Mouse (Mus musculus): ENCODE data around the gene Ap2a1. TPM values are rescaled to one million over a fixed set of nuclear protein-coding genes. Genes with fewer than 3 reads are reported as not detected.

The Ap2a1 gene
- polyA plus RNA-seq, 1 experiment: 21.5 TPM

DNA sequence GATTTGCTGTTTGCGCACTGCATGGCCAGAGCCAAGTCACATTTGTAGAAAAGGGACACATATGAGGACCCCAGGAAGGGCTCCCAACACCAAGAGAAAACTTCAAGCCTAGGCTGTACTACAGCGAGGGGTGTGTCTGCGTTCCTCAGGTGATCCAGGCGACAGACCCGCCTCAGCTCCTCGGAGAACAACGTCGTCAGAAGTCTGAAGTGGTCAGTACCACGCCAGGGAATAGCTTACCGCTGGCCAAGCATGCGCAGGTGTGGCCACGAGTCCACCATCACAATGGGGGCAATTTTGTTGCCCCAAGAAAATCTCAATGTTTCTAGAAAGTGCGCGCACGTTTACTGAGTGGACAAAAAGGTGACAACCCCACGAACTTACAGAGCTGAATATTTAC lies 60.8 kb downstream of the Ap2a1 start:
- Histone ChIP-seq H3K27ac (replicated peaks; ENCODE audit: low read depth, low read length) (peak overlapping the region; percentile 16; the same call in 1 of the 2 replicates), H3K4me1 (ENCODE audit: control insufficient read depth, insufficient read depth, insufficient read length, low read length) (peaks cover 20% of the 10 kb centered on the region)

DNA sequence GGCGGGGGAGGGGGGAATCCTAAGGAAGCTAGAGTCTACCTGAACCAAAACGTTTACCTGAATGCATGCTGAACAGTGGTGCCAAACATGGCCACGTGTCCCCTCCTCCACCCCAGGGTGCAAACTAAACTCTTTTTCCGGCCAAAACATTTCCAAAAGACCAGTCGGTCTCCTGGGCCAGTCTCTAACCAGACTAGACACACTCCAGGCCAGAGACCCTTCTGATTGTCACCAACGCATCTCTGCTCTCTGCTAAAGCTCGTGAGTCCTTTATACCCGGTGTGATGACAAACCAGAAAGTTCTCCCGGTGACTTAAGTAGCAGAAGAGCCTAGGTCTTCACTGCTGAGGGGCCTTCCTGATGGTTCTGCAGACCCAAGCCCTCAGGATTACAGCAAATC lies 61.5 kb downstream of the Ap2a1 start:
- peak overlapping the region; percentile 74 for H3K4me3 ChIP-seq (ENCODE audit: insufficient read depth, low read depth, low read length)
- peaks cover 20% of the 10 kb centered on the region for H3K4me1 ChIP-seq (ENCODE audit: control insufficient read depth, insufficient read depth, insufficient read length, low read length)
- H3K27ac ChIP-seq (replicated peaks; ENCODE audit: low read depth, low read length): no peak overlapping the region

More for the DNA sequence above, 60.8 kb downstream of the Ap2a1 start:
- H3K4me3 ChIP-seq (ENCODE audit: insufficient read depth, low read depth, low read length): peak overlapping the region; percentile 74

DNA sequence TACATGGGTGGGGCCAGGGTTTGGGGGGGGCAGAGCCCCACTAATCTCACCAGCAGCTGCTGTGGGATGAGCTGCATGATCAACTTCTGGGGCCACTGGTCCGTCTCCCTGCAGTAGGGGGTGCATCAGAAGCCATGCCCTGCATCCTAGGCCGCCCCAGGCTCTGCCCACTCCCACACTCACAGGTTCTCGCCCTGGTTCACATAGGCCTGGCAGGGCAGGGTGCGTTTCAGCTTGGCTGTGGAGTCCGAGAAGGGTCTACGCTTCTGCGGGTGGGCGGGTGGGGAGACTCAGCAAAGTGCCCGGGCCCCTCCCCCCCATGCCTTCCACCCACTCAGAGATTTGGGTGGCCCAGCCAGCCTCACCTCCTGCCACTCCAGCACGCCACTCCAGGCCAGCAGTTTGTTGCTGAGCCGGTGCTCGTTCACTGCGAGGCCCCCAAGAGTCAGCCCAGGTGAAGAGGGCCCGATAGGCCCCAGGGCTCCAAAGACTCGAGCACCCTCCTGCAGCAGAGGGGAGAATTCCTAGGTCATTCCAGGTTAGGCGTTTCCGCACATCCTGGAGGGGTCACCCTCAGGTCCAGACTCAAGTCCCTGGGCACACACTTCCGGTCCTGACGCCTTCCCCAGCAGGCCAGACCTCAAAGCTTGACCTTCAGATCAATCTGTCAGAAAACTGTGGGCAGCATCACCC lies 62.1 kb downstream of the Ap2a1 start:
- no peak overlapping the region for H3K4me3 ChIP-seq (ENCODE audit: insufficient read depth, low read depth, low read length)
- H3K27ac ChIP-seq (replicated peaks; ENCODE audit: low read depth, low read length): no peak overlapping the region
- peaks cover 20% of the 10 kb centered on the region for H3K4me1 ChIP-seq (ENCODE audit: control insufficient read depth, insufficient read depth, insufficient read length, low read length)

DNA sequence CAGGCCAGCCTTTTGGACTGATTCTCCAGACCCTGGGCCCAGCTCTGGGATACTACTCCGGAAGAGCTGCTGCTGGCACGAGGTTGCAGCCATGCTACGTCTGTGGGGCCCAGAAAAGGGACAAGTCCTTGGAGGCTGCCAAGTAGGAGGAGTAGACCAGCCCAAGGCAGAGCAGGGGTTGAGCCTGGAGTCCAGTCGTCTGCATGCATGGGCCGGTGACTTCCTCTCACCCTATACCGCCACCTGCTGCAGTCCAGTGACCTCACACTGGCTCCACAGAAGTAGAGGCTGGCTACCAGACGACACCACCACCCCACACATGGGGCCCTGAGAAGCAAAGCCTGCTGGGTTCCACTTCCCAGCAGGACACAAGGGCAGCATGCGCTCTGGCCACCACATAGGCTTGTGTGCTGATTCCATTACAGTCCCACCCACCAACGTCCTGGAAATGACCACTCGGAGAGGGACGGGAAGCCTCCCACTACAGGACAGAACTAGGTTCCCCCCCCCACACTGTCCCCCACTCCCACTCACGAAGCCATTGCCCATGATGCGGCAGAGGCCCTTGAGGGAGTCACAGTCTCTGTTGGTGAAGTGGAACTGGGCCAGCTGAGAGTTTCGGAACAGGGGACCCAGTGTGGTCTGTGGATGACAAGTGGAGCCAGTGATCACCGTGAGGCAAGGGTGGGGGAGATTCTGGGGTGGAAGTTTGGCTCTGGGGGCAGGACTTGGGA lies 62.9 kb downstream of the Ap2a1 start:
- H3K27ac ChIP-seq (replicated peaks; ENCODE audit: low read depth, low read length): peak overlapping the region; percentile 4; the same call in 1 of the 2 replicates
- H3K4me3 ChIP-seq (ENCODE audit: insufficient read depth, low read depth, low read length): no peak overlapping the region
- peaks cover 20% of the 10 kb centered on the region for H3K4me1 ChIP-seq (ENCODE audit: control insufficient read depth, insufficient read depth, insufficient read length, low read length)

DNA sequence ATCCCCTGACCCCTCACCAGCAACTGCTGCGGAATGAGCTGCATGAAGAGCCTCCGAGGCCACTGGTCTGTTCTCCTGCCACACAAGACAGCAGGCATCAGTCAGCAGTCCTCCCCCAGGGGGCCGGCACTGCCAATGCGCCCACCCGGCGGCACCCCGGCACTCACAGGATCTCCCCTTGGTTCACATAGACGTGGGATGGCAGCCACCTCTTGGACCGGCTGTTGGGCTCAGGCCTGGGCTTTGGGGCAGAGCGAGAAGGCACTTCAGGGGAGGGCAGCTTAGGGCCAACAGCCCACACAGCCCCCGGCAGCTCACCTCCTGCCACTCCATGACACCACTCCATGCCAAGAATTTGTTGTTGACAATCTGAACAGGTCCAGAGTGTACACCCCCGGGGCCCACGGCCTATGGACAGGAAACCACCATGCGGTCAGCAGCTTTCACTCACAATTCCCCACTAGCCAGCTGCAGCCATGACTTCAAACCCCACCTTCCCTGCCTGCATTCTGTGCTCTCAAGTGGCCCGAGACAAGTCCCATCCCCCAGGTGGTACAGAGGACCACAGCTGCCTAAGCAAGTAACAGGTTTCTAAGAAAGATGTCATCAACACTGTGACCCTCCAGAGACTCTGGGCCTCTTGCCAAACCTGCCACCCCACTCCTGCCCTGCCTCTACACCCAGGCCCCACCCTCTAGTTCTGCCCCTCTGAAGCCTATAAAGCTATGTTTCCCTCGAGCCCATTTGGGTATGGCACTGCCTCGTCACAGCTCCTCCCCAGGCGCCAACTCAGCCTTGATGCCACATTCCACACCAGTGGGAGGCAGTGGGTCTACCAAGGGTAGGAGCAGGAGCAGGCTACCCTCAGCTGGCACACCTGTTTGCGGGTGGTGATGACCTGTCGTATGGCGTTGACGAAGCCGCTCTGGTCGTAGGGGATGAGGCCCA lies 64.4 kb downstream of the Ap2a1 start:
- Histone ChIP-seq H3K4me1 (ENCODE audit: control insufficient read depth, insufficient read depth, insufficient read length, low read length) (peaks cover 20% of the 10 kb centered on the region), H3K27ac (replicated peaks; ENCODE audit: low read depth, low read length) (no peak overlapping the region), H3K4me3 (ENCODE audit: insufficient read depth, low read depth, low read length) (no peak overlapping the region)

DNA sequence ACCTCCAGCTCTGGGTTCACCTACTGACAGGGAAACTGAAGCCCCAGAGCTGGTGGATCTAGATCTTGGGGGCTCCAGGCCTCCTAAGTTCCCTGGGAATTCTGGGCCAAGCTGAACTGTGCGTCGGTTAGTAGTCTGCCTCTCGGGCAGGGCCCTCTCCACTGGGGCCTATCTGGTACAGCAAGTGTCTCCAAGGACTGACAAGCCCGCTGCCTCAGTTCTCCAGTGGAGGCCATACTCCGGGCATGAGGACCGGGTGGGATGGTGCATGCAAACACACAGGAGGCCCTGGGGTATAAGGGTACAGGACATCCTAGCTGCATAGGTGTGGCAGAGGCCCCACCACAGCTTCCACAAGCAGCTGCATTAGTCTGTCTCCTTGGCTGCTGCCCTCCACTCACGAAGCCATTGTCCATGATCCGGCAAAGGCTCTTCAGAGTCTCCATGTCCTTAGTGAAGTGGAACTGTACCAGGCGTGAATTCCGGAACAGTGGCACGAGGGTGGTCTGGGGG lies 65.3 kb downstream of the Ap2a1 start:
- Histone ChIP-seq H3K27ac (replicated peaks; ENCODE audit: low read depth, low read length) (no peak overlapping the region), H3K4me1 (ENCODE audit: control insufficient read depth, insufficient read depth, insufficient read length, low read length) (peaks cover 20% of the 10 kb centered on the region), H3K4me3 (ENCODE audit: insufficient read depth, low read depth, low read length) (no peak overlapping the region)

DNA sequence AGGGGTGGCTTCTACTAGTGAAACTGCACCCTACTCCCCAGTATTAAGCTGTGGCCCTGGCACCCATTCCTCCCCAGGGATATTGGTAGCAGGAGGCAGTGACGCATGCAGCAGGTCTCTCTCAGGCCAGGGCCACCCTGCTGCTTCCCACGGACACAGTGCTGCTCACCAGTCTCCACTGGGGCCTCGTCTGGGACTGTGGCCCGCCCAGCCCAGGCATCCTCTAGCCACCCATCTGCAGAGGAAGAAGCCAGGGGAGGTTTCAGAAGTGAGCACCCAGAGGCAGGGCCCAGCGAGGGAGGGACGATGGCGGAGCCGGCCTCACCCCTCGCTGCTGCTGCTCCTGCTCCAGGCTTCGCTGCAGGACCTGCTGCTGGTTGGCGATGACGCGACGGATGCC lies 66.1 kb downstream of the Ap2a1 start:
- no peak overlapping the region for H3K4me3 ChIP-seq (ENCODE audit: insufficient read depth, low read depth, low read length)
- no peak overlapping the region for H3K27ac ChIP-seq (replicated peaks; ENCODE audit: low read depth, low read length)
- peaks cover 16% of the 10 kb centered on the region for H3K4me1 ChIP-seq (ENCODE audit: control insufficient read depth, insufficient read depth, insufficient read length, low read length)

DNA sequence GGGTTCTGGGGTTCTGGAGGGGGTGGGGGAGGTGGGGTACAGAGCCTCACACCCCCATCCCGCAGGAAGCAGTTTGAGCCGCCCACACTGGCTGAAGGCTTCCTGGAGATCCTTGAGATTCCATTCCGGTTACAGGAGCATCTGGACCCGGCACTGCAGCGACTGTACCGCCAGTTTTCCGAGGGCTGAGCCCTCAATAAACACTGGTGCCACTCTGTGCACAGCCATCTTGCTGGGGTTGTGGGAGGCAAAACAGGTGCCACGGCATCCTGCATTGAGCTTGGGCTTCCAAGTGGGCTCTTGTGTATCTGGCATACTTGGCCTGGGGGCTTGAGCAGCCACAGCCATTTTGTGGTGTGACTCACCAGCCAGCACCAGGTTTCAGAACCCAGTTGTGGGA lies 66.9 kb downstream of the Ap2a1 start:
- no peak overlapping the region for H3K4me3 ChIP-seq (ENCODE audit: insufficient read depth, low read depth, low read length)
- peaks cover 12% of the 10 kb centered on the region for H3K4me1 ChIP-seq (ENCODE audit: control insufficient read depth, insufficient read depth, insufficient read length, low read length)
- no peak overlapping the region for H3K27ac ChIP-seq (replicated peaks; ENCODE audit: low read depth, low read length)

DNA sequence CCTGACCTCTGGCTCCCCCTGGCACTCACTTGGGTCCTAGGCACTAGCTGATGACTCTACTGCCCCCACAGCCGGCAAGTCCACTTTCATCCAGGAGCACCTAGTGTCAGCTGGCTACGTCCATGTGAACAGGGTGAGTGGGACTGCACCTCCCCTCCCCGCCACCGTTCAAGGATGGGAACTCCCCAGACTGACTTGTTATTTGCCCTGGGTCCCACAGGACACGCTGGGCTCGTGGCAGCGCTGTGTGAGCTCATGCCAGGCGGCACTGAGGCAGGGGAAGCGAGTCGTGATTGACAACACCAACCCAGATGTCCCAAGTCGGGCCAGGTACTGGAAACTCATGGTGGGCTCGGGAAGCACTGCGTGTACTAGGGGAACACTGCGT lies 67.9 kb downstream of the Ap2a1 start:
- H3K4me1 ChIP-seq (ENCODE audit: control insufficient read depth, insufficient read depth, insufficient read length, low read length): peaks cover 8% of the 10 kb centered on the region

DNA sequence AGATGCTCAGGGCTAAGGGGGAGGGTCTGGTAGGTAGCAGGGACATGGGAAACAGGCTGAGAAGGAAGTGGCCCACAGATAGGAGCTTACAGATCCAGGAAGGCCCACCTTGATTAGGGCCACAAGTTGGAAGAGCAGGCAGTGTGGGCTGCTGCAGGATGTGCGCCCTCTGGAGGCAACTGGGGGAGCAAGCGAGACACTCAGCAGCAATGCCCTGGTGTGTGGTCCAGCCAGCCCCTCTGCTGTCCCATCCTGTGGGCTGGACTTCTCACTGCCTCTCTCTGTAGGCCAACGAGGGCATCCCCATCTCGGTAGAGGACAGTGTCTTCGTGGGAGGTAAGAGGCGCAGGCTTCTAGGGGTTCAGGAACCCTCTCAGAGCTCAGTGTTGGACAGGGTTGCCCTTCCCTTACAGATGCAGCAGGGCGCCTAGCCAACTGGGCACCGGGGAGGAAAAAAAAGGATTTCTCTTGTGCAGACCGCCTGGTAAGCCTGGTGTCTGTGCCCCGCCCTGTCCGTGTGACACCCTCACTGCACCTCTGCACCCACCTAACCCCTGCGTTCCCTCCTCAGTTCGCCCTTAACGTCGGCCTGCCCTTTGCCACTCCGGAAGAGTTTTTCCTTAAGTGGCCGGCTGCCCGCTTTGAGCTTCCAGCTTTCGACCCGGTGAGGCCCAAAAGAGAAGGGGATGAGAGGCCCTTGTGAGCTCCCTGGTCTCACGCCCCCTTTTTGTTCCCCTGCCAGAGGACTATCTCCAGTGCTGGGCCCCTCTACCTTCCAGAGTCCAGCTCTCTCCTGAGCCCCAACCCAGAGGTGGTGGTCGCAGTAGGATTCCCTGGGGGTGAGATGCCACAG lies 68.5 kb downstream of the Ap2a1 start:
- Histone ChIP-seq H3K4me1 (ENCODE audit: control insufficient read depth, insufficient read depth, insufficient read length, low read length) (peaks cover 7% of the 10 kb centered on the region), H3K4me3 (ENCODE audit: insufficient read depth, low read depth, low read length) (no peak overlapping the region), H3K27ac (replicated peaks; ENCODE audit: low read depth, low read length) (no peak overlapping the region)

More for the DNA sequence above, 67.9 kb downstream of the Ap2a1 start:
- no peak overlapping the region for H3K4me3 ChIP-seq (ENCODE audit: insufficient read depth, low read depth, low read length)
- H3K27ac ChIP-seq (replicated peaks; ENCODE audit: low read depth, low read length): no peak overlapping the region

DNA sequence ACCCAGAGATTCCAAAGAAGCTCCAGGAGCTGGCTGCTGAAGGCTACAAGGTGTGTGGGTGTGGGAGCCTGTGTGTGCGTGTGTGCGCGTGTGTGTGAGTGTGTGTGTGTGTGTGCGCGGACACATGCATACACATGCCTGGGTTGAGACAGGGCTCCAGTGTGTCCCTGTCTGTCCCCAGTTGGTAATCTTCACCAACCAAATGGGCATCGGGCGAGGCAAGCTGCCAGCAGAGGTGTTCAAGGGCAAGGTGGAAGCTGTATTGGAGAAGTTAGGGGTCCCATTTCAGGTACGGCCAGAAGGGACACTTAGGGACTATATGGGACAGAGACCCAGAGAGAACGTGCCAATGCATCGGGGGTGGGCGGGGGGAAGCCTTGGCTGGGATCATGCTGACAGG lies 69.4 kb downstream of the Ap2a1 start:
- Histone ChIP-seq H3K27ac (replicated peaks; ENCODE audit: low read depth, low read length) (no peak overlapping the region), H3K4me3 (ENCODE audit: insufficient read depth, low read depth, low read length) (no peak overlapping the region), H3K4me1 (ENCODE audit: control insufficient read depth, insufficient read depth, insufficient read length, low read length) (peaks cover 10% of the 10 kb centered on the region)

DNA sequence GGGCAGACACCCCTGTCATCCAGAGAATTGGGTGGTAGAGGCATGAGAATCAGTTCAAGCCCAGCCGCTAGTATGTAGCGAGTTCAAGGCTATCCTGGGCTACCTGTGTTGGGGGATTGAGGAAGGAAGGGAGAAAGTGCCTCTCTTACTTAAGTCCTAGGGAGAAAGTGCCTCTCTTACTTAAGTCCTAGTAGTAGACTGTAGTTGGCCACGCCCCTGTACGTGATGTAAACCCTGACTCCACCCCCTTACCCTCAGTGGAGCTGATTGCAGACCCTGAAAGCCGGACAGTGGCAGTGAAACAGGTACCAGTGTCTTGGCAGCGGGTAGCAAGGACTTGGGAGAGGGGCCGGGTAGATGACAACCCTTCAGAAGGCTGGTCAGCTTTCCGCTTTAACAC lies 71.4 kb downstream of the Ap2a1 start:
- Histone ChIP-seq H3K4me1 (ENCODE audit: control insufficient read depth, insufficient read depth, insufficient read length, low read length) (peaks cover 12% of the 10 kb centered on the region), H3K27ac (replicated peaks; ENCODE audit: low read depth, low read length) (peak overlapping the region; percentile 24; the same call in 1 of the 2 replicates), H3K4me3 (ENCODE audit: insufficient read depth, low read depth, low read length) (peak overlapping the region; percentile 90; the same call in 1 of the 2 replicates)

DNA sequence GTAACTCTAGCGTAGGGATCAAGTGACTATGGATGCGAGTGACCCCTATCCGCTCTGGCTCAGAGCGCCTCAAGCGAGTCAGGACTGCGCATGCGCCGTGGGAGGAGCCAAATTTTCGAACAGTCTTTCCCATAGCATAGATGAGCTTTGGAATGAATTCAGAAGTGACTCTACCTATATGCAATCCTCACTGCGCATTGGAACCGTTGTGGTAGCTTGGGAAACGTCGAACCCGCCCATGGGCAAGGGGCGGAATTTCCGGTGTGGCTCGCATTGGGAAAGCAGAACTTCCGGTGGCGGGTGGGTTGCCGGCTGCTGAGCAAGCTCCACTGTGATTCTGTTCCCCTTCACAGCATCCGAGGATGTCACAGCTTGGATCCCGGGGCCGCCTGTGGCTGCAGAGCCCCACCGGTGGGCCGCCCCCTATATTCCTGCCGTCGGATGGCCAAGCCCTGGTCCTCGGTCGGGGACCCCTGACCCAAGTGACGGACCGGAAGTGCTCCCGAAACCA lies 72.2 kb downstream of the Ap2a1 start, which contains the start of gene Pnkp:
TSS of gene Pnkp (plus strand) at position 98 of the 511 bp plus-strand sequence.
- peak within 1 kb of the TSS; percentile 90 for H3K4me3 ChIP-seq (ENCODE audit: insufficient read depth, low read depth, low read length)
- H3K27ac ChIP-seq (replicated peaks; ENCODE audit: low read depth, low read length): peak within 1 kb of the TSS; percentile 69
- H3K4me1 ChIP-seq (ENCODE audit: control insufficient read depth, insufficient read depth, insufficient read length, low read length): peaks cover 12% of the 10 kb centered on the region

Data from brown adipose tissue, adult 24 weeks (tissue).